Mouse (Mus musculus) ES-Bruce4 (cell line): ENCODE data around the gene Prr12. TPM values are rescaled to one million over a fixed set of nuclear protein-coding genes. Genes with fewer than 3 reads are reported as not detected.

Source experiments
- H3K27ac ChIP-seq: 2 replicates; pipeline ENCODE4 v1.5.1; 2012; ENCODE audit warnings: low read length, inconsistent platforms; ENCODE audit not compliant: insufficient read depth
- H3K27me3 ChIP-seq: 2 replicates; pipeline ENCODE4 v1.6.1; 2012; ENCODE audit warnings: mild to moderate bottlenecking, low read length, inconsistent platforms; ENCODE audit not compliant: control insufficient read depth, poor library complexity, insufficient read depth, severe bottlenecking
- H3K36me3 ChIP-seq: 2 replicates; pipeline ENCODE4 v1.6.1; 2012; ENCODE audit warnings: inconsistent platforms, mild to moderate bottlenecking, low read length, moderate library complexity; ENCODE audit not compliant: control insufficient read depth, poor library complexity, insufficient read depth, severe bottlenecking
- H3K4me1 ChIP-seq: one replicate; pipeline ENCODE4 v1.8.1; 2011; ENCODE audit warnings: low read length; ENCODE audit not compliant: control insufficient read depth, insufficient read depth
- H3K4me3 ChIP-seq: 2 replicates; pipeline ENCODE4 v1.5.1; 2011; ENCODE audit warnings: low read depth, mild to moderate bottlenecking, low read length
- H3K9ac ChIP-seq: 2 replicates; pipeline ENCODE4 v1.6.1; 2012; ENCODE audit warnings: low read depth, mild to moderate bottlenecking, inconsistent platforms; ENCODE audit not compliant: poor library complexity, severe bottlenecking
- H3K9me3 ChIP-seq: replicated peaks from 2 replicates; pipeline ENCODE4 v1.6.1; 2012; ENCODE audit warnings: mild to moderate bottlenecking, low read length, inconsistent platforms; ENCODE audit not compliant: control insufficient read depth, poor library complexity, insufficient read depth, severe bottlenecking
- CTCF ChIP-seq: IDR thresholded peaks from one replicate; pipeline ENCODE4 v1.8.1; 2011; ENCODE audit warnings: low read depth, low read length
- EP300 ChIP-seq: IDR thresholded peaks from 2 replicates; pipeline ENCODE4 v1.6.1; 2011; ENCODE audit warnings: low read depth, low read length; ENCODE audit not compliant: insufficient read depth
- POLR2A ChIP-seq: IDR thresholded peaks from one replicate; pipeline ENCODE4 v1.8.1; 2011; ENCODE audit warnings: low read length; ENCODE audit not compliant: insufficient read depth
- polyA plus RNA-seq: library from polyadenylated mRNA; stranded (reverse); fragments of >200 nt; gene quantifications from 2 replicates; pipeline ENCODE4 v1.2.4, GENCODE M21; 2011; ENCODE audit warnings: low read depth; ENCODE audit not compliant: missing spikeins, insufficient read depth, insufficient read length

The Prr12 gene
- polyA plus RNA-seq, 1 experiment = 35.0 TPM

GRCm38 (mm10) chr7:45079856-45080255, 27.2 kb upstream of the Prr12 start:
- TF ChIP-seq POLR2A = no peak
- peak; percentile 32; the same call in 1 of the 2 replicates for TF ChIP-seq EP300
- peak; percentile 90 for TF ChIP-seq CTCF
- H3K27ac ChIP-seq = no peak overlapping the region
- H3K27me3 ChIP-seq = no peaks in the 10 kb centered on the region
- no peaks in the 10 kb centered on the region for H3K4me1 ChIP-seq
- no peak overlapping the region for H3K9ac ChIP-seq
- no peaks in the 10 kb centered on the region for H3K9me3 ChIP-seq
- H3K36me3 ChIP-seq = no peaks in the 10 kb centered on the region
- H3K4me3 ChIP-seq = no peak overlapping the region

GRCm38 (mm10) chr7:45078513-45078912, 25.8 kb upstream of the Prr12 start:
- Histone ChIP-seq H3K4me3 (no peak overlapping the region), H3K27me3 (no peaks in the 10 kb centered on the region), H3K36me3 (no peaks in the 10 kb centered on the region), H3K9ac (no peak overlapping the region), H3K27ac (no peak overlapping the region), H3K9me3 (no peaks in the 10 kb centered on the region), H3K4me1 (no peaks in the 10 kb centered on the region)
- TF ChIP-seq CTCF = peak; percentile 90
- TF ChIP-seq POLR2A = no peak
- TF ChIP-seq EP300 = no peak

GRCm38 (mm10) chr7:45077829-45078228, 25.1 kb upstream of the Prr12 start:
- no peaks in the 10 kb centered on the region for H3K27me3 ChIP-seq
- no peaks in the 10 kb centered on the region for H3K36me3 ChIP-seq
- H3K27ac ChIP-seq = no peak overlapping the region
- no peaks in the 10 kb centered on the region for H3K9me3 ChIP-seq
- no peak overlapping the region for H3K4me3 ChIP-seq
- H3K4me1 ChIP-seq = no peaks in the 10 kb centered on the region
- H3K9ac ChIP-seq = no peak overlapping the region
- TF ChIP-seq CTCF (no peak), EP300 (no peak), POLR2A (no peak)

GRCm38 (mm10) chr7:45077322-45077721, 24.6 kb upstream of the Prr12 start:
- H3K36me3 ChIP-seq = no peaks in the 10 kb centered on the region
- no peak overlapping the region for H3K9ac ChIP-seq
- H3K4me1 ChIP-seq = no peaks in the 10 kb centered on the region
- no peaks in the 10 kb centered on the region for H3K27me3 ChIP-seq
- H3K27ac ChIP-seq = no peak overlapping the region
- TF ChIP-seq EP300 = no peak
- TF ChIP-seq POLR2A = no peak
- no peak for TF ChIP-seq CTCF
- H3K4me3 ChIP-seq = no peak overlapping the region
- H3K9me3 ChIP-seq = no peaks in the 10 kb centered on the region

- TF ChIP-seq EP300 (no peak), CTCF (no peak), POLR2A (no peak)
- Histone ChIP-seq H3K36me3 (no peaks in the 10 kb centered on the region), H3K9me3 (no peaks in the 10 kb centered on the region), H3K27ac (no peak overlapping the region), H3K4me3 (peak overlapping the region; percentile 57), H3K9ac (peak overlapping the region; percentile 25; the same call in 1 of the 2 replicates), H3K27me3 (no peaks in the 10 kb centered on the region), H3K4me1 (no peaks in the 10 kb centered on the region)
Observed at GRCm38 (mm10) chr7:45076501-45076900, 23.8 kb upstream of the Prr12 start.

GRCm38 (mm10) chr7:45075405-45075804, 22.7 kb upstream of the Prr12 start:
- Histone ChIP-seq H3K9ac (no peak overlapping the region), H3K4me3 (no peak overlapping the region), H3K9me3 (no peaks in the 10 kb centered on the region), H3K36me3 (no peaks in the 10 kb centered on the region), H3K27me3 (no peaks in the 10 kb centered on the region), H3K4me1 (no peaks in the 10 kb centered on the region), H3K27ac (no peak overlapping the region)
- no peak for TF ChIP-seq EP300
- TF ChIP-seq CTCF = no peak
- TF ChIP-seq POLR2A = no peak
